Mouse (Mus musculus) liver, embryonic 15.5 days (tissue): Measurements from ENCODE around the gene Atp6v1g1. TPM values are rescaled to one million over a fixed set of nuclear protein-coding genes. Genes with fewer than 3 reads are reported as not detected.

Experiments
- ATAC-seq: fragments of 200-750 bp; cut with Nextera tagmentation; 2 replicates; pipeline ENCODE4 v1.8.0; 2017; ENCODE audit warnings: moderate number of reproducible peaks, mild to moderate bottlenecking, moderate library complexity; ENCODE audit not compliant: insufficient read depth
- H3K27ac ChIP-seq: fragments of 300-500 bp; sonication (generic); replicated peaks from 2 replicates; pipeline ENCODE4 v1.5.1; 2015; ENCODE audit warnings: mild to moderate bottlenecking, inconsistent platforms
- H3K27me3 ChIP-seq: fragments of 300-500 bp; sonication (generic); 2 replicates; pipeline ENCODE4 v1.6.1; 2015; ENCODE audit warnings: mild to moderate bottlenecking, inconsistent platforms
- H3K36me3 ChIP-seq: fragments of 300-500 bp; sonication (generic); replicated peaks from 2 replicates; pipeline ENCODE4 v1.6.1; 2015; ENCODE audit warnings: moderate library complexity, mild to moderate bottlenecking, inconsistent platforms
- H3K4me1 ChIP-seq: fragments of 300-500 bp; sonication (generic); replicated peaks from 2 replicates; pipeline ENCODE4 v1.6.1; 2015; ENCODE audit warnings: inconsistent platforms
- H3K4me2 ChIP-seq: fragments of 300-500 bp; sonication (generic); 2 replicates; pipeline ENCODE4 v1.6.1; 2015; ENCODE audit warnings: moderate library complexity, mild to moderate bottlenecking, inconsistent platforms
- H3K4me3 ChIP-seq: fragments of 300-500 bp; sonication (generic); replicated peaks from 2 replicates; pipeline ENCODE4 v1.5.1; 2015; ENCODE audit warnings: mild to moderate bottlenecking, inconsistent platforms
- H3K9ac ChIP-seq: fragments of 300-500 bp; sonication (generic); 2 replicates; pipeline ENCODE4 v1.6.1; 2015; ENCODE audit warnings: moderate library complexity, mild to moderate bottlenecking, inconsistent platforms
- H3K9me3 ChIP-seq: fragments of 300-500 bp; sonication (generic); replicated peaks from 2 replicates; pipeline ENCODE4 v1.6.1; 2016; ENCODE audit warnings: inconsistent platforms
- whole genome bisulfite sequencing: fragments of 180-500 bp; shearing (Covaris S2); methylation state at CpG from one replicate; pipeline ENCODE4 v1.1.7; 2015; ENCODE audit warnings: mixed read lengths; ENCODE audit not compliant: insufficient replicate concordance; 5-methylcytosine and 5-hydroxymethylcytosine counted together
- polyA plus RNA-seq: library from polyadenylated mRNA; unstranded; fragments of >200 nt; fragmentation: Nextera tagmentation; extraction: Ambion mirVana; gene quantifications from 2 replicates; pipeline ENCODE4 v1.2.1, GENCODE M21; 2015

Gene Atp6v1g1
- polyA plus RNA-seq, 1 experiment from 2014 or later, result 128 TPM

DNA sequence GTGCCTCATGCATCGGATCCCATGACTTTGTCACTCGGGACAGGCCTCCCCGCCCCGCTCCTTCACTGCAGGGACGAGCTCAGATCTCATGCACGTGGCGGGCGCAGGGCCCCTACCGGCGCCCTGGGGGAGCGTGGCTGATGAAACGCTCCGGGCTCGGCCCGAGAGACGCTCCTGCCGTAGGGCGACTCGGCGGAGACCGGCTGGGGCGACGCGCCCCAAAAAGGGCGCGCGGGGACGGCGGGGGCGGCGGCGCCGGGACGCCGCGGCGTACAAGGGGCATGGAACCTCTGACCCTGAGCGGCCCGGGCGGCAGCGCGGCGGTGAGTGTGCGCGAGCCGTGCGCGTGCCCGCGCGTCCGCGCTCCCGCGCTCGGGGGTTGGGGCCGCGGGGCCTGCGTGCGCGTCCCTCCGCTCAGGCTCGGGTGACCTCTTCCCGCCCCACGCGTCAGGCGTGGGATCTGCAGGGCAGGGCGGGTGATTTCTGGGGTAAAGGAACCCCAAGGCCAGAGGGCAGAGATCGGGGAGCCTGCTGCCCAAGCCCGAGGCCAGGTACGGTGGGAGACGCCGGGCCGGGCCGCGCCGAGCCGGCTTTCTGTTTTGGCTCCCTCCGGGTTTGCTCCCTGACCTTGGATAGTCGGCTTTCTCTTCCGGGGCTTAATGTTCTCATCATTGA, 14.0 kb downstream of the Atp6v1g1 start, which contains the start of gene Tmem268:
Gene Tmem268 (plus strand): TSS at position 375 of the 675 bp plus-strand sequence.
- Histone ChIP-seq H3K4me1 (peaks cover 81% of the 10 kb centered on the region), H3K4me2 (peak within 1 kb of the TSS; percentile 93), H3K27me3 (no peaks in the 10 kb centered on the region), H3K9me3 (no peaks in the 10 kb centered on the region), H3K36me3 (no peaks in the 10 kb centered on the region), H3K27ac (peak within 1 kb of the TSS; percentile 79), H3K9ac (peak within 1 kb of the TSS; percentile 74), H3K4me3 (peak within 1 kb of the TSS; percentile 71)
- peak; percentile 74 for ATAC-seq
- WGBS, result under 1% methylated on average over 56 of the region's 81 CpGs

DNA sequence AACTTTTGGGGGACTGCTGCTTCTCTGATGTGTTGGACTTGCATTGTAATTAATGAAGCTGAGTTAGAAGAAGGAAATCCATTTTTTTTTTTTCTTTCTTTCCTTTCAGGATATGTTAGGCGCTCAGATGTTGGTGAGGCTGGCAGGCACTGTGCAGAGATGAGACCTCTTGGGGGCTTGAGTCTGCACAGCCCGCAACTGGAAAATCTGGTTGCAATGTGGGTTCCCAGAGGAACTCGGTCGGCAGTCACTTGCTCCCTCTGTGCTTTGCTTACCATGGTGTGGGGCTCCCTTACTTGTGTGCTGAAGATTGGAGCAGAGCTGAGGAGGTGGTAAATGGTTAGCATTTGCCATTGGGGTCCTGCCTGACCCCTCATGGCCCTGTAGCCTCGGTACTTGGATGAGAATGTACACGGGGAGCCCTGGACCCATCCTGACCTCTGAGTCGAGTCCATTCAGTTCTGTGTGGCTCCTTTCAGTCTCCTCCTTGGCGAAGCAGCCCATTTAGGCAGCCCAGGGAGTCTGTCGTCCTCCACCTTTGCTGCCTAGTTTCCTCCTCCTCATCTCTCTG, 14.6 kb downstream of the Atp6v1g1 start:
- peak overlapping the region; percentile 79 for H3K27ac ChIP-seq
- no peaks in the 10 kb centered on the region for H3K9me3 ChIP-seq
- ATAC-seq, result no peak
- H3K4me2 ChIP-seq, result peak overlapping the region; percentile 93
- no peaks in the 10 kb centered on the region for H3K27me3 ChIP-seq
- peak overlapping the region; percentile 74; the same call in 1 of the 2 replicates for H3K9ac ChIP-seq
- 43% methylated on average over 9 of the region's 9 CpGs for WGBS
- H3K36me3 ChIP-seq, result no peaks in the 10 kb centered on the region
- H3K4me1 ChIP-seq, result peaks cover 77% of the 10 kb centered on the region
- H3K4me3 ChIP-seq, result peak overlapping the region; percentile 71

GRCm38 (mm10) chr4:63560079-63560478, 15.5 kb downstream of the Atp6v1g1 start:
- WGBS, result 66% methylated on average over 8 of the region's 8 CpGs
- no peak for ATAC-seq
- Histone ChIP-seq H3K4me3 (peak overlapping the region; percentile 71), H3K36me3 (no peaks in the 10 kb centered on the region), H3K4me1 (peaks cover 69% of the 10 kb centered on the region), H3K27ac (peak overlapping the region; percentile 79), H3K9me3 (no peaks in the 10 kb centered on the region), H3K27me3 (no peaks in the 10 kb centered on the region), H3K4me2 (peak overlapping the region; percentile 93), H3K9ac (no peak overlapping the region)

DNA sequence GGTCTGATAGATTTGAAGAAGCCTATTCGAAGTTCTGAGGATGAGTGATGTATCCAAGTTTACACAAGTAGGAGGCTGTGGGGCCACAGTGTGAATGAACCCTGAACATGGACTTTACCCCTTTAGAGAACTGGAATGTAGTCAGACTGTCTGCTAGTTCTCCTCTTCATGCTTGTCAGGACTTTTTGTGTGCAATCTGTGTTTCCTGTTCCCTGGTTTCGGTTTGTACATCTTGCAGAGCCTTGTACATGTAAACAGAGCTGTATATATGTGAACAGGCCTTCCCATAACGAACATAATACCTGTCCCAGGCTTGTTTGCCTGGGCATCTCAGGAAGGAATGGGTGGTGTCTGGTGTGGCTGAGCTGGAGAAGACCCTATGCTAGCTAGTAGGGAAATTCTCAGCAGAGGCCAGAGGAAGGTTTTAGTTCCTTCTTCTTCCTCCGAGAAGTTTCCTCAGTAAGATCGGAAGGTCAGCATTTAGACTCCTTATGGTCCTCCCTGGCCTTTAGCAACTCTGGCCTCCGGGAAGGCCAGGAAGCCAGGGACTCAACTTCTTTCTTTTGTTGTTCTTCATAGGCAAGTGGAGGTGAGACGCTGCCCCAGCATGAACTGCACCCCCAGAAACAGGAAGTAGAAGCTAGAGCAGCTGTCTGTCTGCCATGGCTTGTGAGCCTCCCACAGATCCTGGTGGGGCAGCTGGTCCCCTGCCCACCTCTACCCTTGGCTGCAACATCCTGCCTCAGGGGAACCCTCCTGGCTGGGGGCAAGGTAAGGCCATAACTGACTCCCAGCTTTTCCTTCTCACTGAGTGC, 17.5 kb downstream of the Atp6v1g1 start:
- peak overlapping the region; percentile 93 for H3K4me2 ChIP-seq
- H3K9ac ChIP-seq, result no peak overlapping the region; the same call in 1 of the 2 replicates
- H3K4me3 ChIP-seq, result 0 out of 2 replicates have a peak overlapping the region, but pooled peaks have one; percentile 4
- H3K27ac ChIP-seq, result peak overlapping the region; percentile 55
- 23% methylated on average over 7 of the region's 7 CpGs for WGBS
- peak; percentile 38 for ATAC-seq
- H3K4me1 ChIP-seq, result peaks cover 54% of the 10 kb centered on the region
- no peaks in the 10 kb centered on the region for H3K27me3 ChIP-seq
- no peaks in the 10 kb centered on the region for H3K36me3 ChIP-seq
- H3K9me3 ChIP-seq, result no peaks in the 10 kb centered on the region

DNA sequence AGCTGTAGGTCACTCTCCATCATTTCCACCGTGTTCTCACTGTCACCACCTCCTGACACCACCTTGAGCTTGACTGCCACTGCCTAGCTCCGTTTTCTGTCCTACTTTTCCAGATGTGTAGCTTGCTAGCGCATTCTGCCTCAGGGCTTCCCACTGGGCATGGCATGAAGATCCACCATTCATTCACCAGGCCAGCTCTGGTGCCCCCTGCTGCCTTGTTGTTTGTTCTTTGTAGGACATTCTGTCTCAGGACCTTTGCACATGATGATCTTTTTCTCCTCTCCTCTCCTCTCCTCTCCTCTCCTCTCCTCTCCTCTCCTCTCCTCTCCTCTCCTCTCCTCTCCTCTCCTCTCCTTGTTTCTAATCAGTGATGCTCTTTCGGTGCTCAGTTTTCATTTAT, 18.2 kb downstream of the Atp6v1g1 start:
- no peak overlapping the region for H3K4me3 ChIP-seq
- peak overlapping the region; percentile 55 for H3K27ac ChIP-seq

GRCm38 (mm10) chr4:63567712-63568390, 23.3 kb downstream of the Atp6v1g1 start:
- no peak overlapping the region for H3K27ac ChIP-seq
- no peak overlapping the region for H3K4me2 ChIP-seq
- WGBS, result 75% methylated on average over 10 of the region's 10 CpGs
- ATAC-seq, result no peak
- H3K36me3 ChIP-seq, result 0 out of 2 replicates have a peak, but pooled peaks cover 5% of the 10 kb centered on the region
- no peaks in the 10 kb centered on the region for H3K9me3 ChIP-seq
- H3K4me1 ChIP-seq, result no peaks in the 10 kb centered on the region
- no peak overlapping the region for H3K9ac ChIP-seq
- H3K4me3 ChIP-seq, result no peak overlapping the region
- no peaks in the 10 kb centered on the region for H3K27me3 ChIP-seq

More for the DNA sequence above, 18.2 kb downstream of the Atp6v1g1 start:
- 67% methylated on average over 4 of the region's 4 CpGs for WGBS
- Histone ChIP-seq H3K27me3 (no peaks in the 10 kb centered on the region), H3K9ac (no peak overlapping the region; the same call in 1 of the 2 replicates), H3K9me3 (no peaks in the 10 kb centered on the region), H3K4me2 (0 out of 2 replicates have a peak overlapping the region, but pooled peaks have one; percentile 93), H3K4me1 (peaks cover 47% of the 10 kb centered on the region), H3K36me3 (no peaks in the 10 kb centered on the region)
- ATAC-seq, result no peak

- Histone ChIP-seq H3K4me1 (no peaks in the 10 kb centered on the region), H3K36me3 (peaks cover 13% of the 10 kb centered on the region; the same call in 1 of the 2 replicates), H3K9me3 (no peaks in the 10 kb centered on the region), H3K4me2 (no peak overlapping the region), H3K9ac (no peak overlapping the region), H3K27ac (no peak overlapping the region), H3K4me3 (no peak overlapping the region), H3K27me3 (no peaks in the 10 kb centered on the region)
- WGBS, result 74% methylated on average over 8 of the region's 8 CpGs
- no peak for ATAC-seq
Observed at GRCm38 (mm10) chr4:63569322-63569721, 24.8 kb downstream of the Atp6v1g1 start.

DNA sequence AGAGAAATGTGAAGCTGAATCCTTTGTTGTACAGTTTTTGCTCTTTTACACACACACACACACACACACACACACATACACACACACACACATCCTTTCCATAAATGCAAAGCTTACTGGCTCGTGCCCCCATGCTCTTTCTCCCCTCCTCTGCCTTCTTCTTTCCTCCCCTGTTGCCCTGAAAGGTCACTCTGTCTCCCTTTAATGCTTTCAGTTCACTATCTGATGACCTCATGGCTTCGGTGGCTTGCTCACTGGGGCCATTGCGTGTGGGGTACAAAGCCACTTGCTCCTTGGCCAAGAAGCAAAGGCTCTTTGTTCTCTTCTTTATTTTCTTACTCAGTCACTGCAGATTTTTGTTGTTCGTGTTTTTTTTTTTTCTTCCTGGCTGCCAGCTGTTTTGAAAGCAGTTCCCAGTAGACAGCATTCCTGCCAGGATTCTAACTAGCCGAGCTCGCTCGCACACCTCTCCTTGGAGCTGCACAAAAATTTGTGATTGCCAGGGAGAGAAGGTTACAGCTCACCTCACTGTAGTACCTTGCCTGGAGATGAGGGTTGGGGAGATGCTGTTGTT, 25.7 kb downstream of the Atp6v1g1 start:
- no peak overlapping the region for H3K4me3 ChIP-seq
- H3K4me1 ChIP-seq, result no peaks in the 10 kb centered on the region
- no peaks in the 10 kb centered on the region for H3K27me3 ChIP-seq
- no peak overlapping the region for H3K9ac ChIP-seq
- no peak overlapping the region for H3K27ac ChIP-seq
- H3K4me2 ChIP-seq, result no peak overlapping the region
- WGBS, result 58% methylated on average over 7 of the region's 7 CpGs
- no peaks in the 10 kb centered on the region for H3K9me3 ChIP-seq
- H3K36me3 ChIP-seq, result peaks cover 13% of the 10 kb centered on the region; the same call in 1 of the 2 replicates
- no peak for ATAC-seq

DNA sequence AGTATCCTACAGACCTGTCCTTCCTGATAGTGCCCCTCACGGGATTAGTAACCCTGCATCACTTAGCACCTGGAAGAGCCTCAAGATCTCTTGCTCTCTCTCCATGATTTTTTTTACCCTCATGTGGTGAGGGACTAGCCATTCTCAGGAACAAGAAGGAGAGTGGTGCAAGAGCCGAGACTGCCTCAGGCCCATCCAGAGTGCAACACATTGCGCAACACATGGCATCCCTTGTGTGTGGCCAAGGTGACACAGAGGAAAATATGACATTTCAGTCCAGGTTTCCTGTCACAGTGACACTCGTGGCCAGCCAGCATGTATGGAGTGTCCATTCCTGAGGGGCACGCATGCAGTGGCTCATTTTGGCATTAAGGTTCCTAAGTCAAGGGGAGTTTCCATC, 28.0 kb downstream of the Atp6v1g1 start:
- ATAC-seq, result no peak
- Histone ChIP-seq H3K4me1 (no peaks in the 10 kb centered on the region), H3K27me3 (no peaks in the 10 kb centered on the region), H3K27ac (no peak overlapping the region), H3K36me3 (peaks cover 18% of the 10 kb centered on the region), H3K9me3 (no peaks in the 10 kb centered on the region), H3K4me3 (no peak overlapping the region), H3K4me2 (no peak overlapping the region), H3K9ac (no peak overlapping the region)
- WGBS, result 58% methylated on average over 5 of the region's 5 CpGs

DNA sequence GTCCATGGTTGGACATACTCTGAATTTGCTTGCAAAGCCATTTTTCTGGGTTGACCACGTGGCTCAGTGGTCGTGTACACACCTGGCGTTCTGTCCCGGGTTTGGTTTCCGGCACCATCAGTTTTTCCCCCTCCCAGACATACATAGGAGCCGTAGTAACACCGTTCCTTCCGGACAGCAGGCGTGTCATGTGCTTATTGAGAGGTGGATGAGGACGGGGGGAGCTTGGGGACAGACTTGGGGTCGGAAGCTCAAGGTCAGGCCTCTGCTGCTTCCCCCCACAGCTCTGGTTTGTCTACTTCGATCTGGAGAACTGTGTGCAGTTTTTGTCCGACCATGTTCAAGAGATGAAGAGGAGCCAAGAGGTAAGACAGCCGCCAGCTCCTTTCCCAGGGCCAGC, 35.1 kb downstream of the Atp6v1g1 start:
- 73% methylated on average over 14 of the region's 14 CpGs for WGBS
- ATAC-seq, result no peak
- no peak overlapping the region for H3K27ac ChIP-seq
- peaks cover 9% of the 10 kb centered on the region; the same call in 1 of the 2 replicates for H3K36me3 ChIP-seq
- H3K9ac ChIP-seq, result no peak overlapping the region
- no peak overlapping the region for H3K4me3 ChIP-seq
- H3K9me3 ChIP-seq, result no peaks in the 10 kb centered on the region
- no peak overlapping the region for H3K4me2 ChIP-seq
- H3K27me3 ChIP-seq, result no peaks in the 10 kb centered on the region
- H3K4me1 ChIP-seq, result no peaks in the 10 kb centered on the region
